Mouse (Mus musculus) MEL (cell line): ENCODE data around the gene Nf1.

Source experiments
- CHD2 ChIP-seq: IDR thresholded peaks from 2 replicates; pipeline ENCODE4 v1.6.1; 2011; ENCODE audit warnings: low read length, improper control_type of control experiment
- CTCF ChIP-seq, 3 experiments: IDR thresholded peaks in 2 of 3; conservative IDR thresholded peaks in 1 of 3; 2 replicates each; pipeline ENCODE4 v1.5.1; 2011 to 2012; ENCODE audit warnings: low read length in 3 of 3, low read depth in 2 of 3, mild to moderate bottlenecking in 2 of 3, improper control_type of control experiment in 1 of 3, inconsistent platforms in 1 of 3, mixed read lengths in 1 of 3, moderate library complexity in 1 of 3; ENCODE audit not compliant: control insufficient read depth in 1 of 3, insufficient read depth in 1 of 3, poor library complexity in 1 of 3, severe bottlenecking in 1 of 3
- EP300 ChIP-seq, 2 experiments: IDR thresholded peaks; 2 replicates each; pipeline ENCODE4 v1.6.1; 2011; ENCODE audit warnings: improper control_type of control experiment in 2 of 2, low read length in 2 of 2, low read depth in 1 of 2, mild to moderate bottlenecking in 1 of 2
- MAX ChIP-seq: IDR thresholded peaks from 2 replicates; pipeline ENCODE4 v1.6.1; 2011; ENCODE audit warnings: low read length, improper control_type of control experiment
- MAZ ChIP-seq: IDR thresholded peaks from 2 replicates; pipeline ENCODE4 v1.6.1; 2012; ENCODE audit warnings: low read depth, mild to moderate bottlenecking, inconsistent platforms, low read length, improper control_type of control experiment
- MYC ChIP-seq: IDR thresholded peaks from 2 replicates; pipeline ENCODE4 v1.6.1; 2011; ENCODE audit warnings: low read depth, mild to moderate bottlenecking, low read length, improper control_type of control experiment, moderate library complexity
- POLR2A ChIP-seq, 2 experiments: IDR thresholded peaks; 2 replicates each; pipeline ENCODE4 v1.6.1; 2011 to 2012; ENCODE audit warnings: low read length in 2 of 2, mild to moderate bottlenecking in 2 of 2, control low read depth in 1 of 2, improper control_type of control experiment in 1 of 2, low read depth in 1 of 2, moderate library complexity in 1 of 2; ENCODE audit not compliant: control insufficient read depth in 1 of 2, insufficient read depth in 1 of 2, poor library complexity in 1 of 2
- POLR2AphosphoS5 ChIP-seq: IDR thresholded peaks from 2 replicates; pipeline ENCODE4 v1.6.1; 2012; ENCODE audit warnings: low read depth, borderline replicate concordance, mild to moderate bottlenecking, inconsistent platforms, low read length, moderate library complexity, mixed read lengths
- SMC3 ChIP-seq: IDR thresholded peaks from 2 replicates; pipeline ENCODE4 v1.6.1; 2011; ENCODE audit warnings: low read depth, low read length, improper control_type of control experiment
- UBTF ChIP-seq: IDR thresholded peaks from 2 replicates; pipeline ENCODE4 v1.6.1; 2012; ENCODE audit warnings: low read depth, mild to moderate bottlenecking, inconsistent platforms, low read length, improper control_type of control experiment, moderate library complexity, borderline replicate concordance; ENCODE audit not compliant: insufficient read depth
- USF1 ChIP-seq: IDR thresholded peaks from 2 replicates; pipeline ENCODE4 v1.6.1; 2014; ENCODE audit warnings: low read depth, mild to moderate bottlenecking, inconsistent platforms, low read length, improper control_type of control experiment, moderate library complexity
- ZMIZ1 ChIP-seq: IDR thresholded peaks from 2 replicates; pipeline ENCODE4 v1.6.1; 2012; ENCODE audit warnings: low read depth, mild to moderate bottlenecking, inconsistent platforms, low read length, improper control_type of control experiment, moderate library complexity

GRCm38 (mm10) chr11:79520772-79521171 lies 181.3 kb downstream of the Nf1 start:
- TF ChIP-seq CTCF (IDR thresholded peaks at IDR 0.05 in 2 of 3, conservative IDR thresholded peaks at IDR 0.05 in 1 of 3; ENCODE audit: control insufficient read depth in 1 of 3, insufficient read depth in 1 of 3, low read depth in 2 of 3, low read length in 3 of 3, poor library complexity in 1 of 3, severe bottlenecking in 1 of 3) (no peak), USF1 (no peak), EP300 (IDR thresholded peaks at IDR 0.05; ENCODE audit: low read depth in 1 of 2, low read length in 2 of 2) (no peak), ZMIZ1 (no peak), MAZ (no peak), UBTF (no peak), POLR2AphosphoS5 (no peak), CHD2 (no peak), POLR2A (IDR thresholded peaks at IDR 0.05; ENCODE audit: control insufficient read depth in 1 of 2, insufficient read depth in 1 of 2, low read depth in 1 of 2, low read length in 2 of 2, poor library complexity in 1 of 2) (peak in 1 of 2 experiments; percentile 33; a peak in 1 of 4 replicates), SMC3 (no peak), MAX (no peak), MYC (no peak)
